In genomic region chr14:33933778-33934317, GRCm38 (mm10) we compare ENCODE assay signal across 9 mouse cellular contexts. TPM values are rescaled to one million over a fixed set of nuclear protein-coding genes. Genes with fewer than 3 reads are reported as not detected.
DNase-seq lines count a peak whose midpoint lies in the region; ATAC-seq and TF ChIP-seq lines count a peak whose summit lies in the region.
"Had no signal": no experiment of that assay in that cellular context is flagged by ENCODE, and none has a peak within 500 bp of the region (broad histone marks: within the 10 kb centered on the region; RNA-seq: fewer than 3 reads in every experiment).

No protein-coding gene starts in this region.

- no peaks in the 10 kb centered on the region for H3K9me3 ChIP-seq in ES-Bruce4 (replicated peaks; ENCODE audit: control insufficient read depth, insufficient read depth, low read length, poor library complexity, severe bottlenecking)
- no peaks in the 10 kb centered on the region for H3K9me3 ChIP-seq in hindbrain, embryonic 16.5 days (ENCODE audit: control insufficient read depth, low read length)
- H3K9me3 ChIP-seq in midbrain, postnatal 0 days (ENCODE audit: low read length): no peaks in the 10 kb centered on the region

- ATAC-seq in hindbrain, embryonic 16.5 days: 0 out of 2 replicates have a peak, but pooled peaks have one; percentile 25
- no peak for ATAC-seq in midbrain, postnatal 0 days (ENCODE audit: low FRiP score)
- ATAC-seq in megakaryocyte, adult 5-6 weeks (ENCODE audit: poor library complexity, severe bottlenecking): no peak

- H3K4me2 ChIP-seq in hindbrain, embryonic 16.5 days (ENCODE audit: low read length): no peak overlapping the region
- H3K4me2 ChIP-seq in midbrain, postnatal 0 days (ENCODE audit: low read depth, low read length, poor library complexity, severe bottlenecking): no peak overlapping the region

- TF ChIP-seq POLR2A in ES-Bruce4 (IDR thresholded peaks at IDR 0.05; ENCODE audit: insufficient read depth, low read length): no peak

- TF ChIP-seq EP300 in ES-Bruce4 (IDR thresholded peaks at IDR 0.05; ENCODE audit: insufficient read depth, low read depth, low read length): no peak

- no peaks in the 10 kb centered on the region for H3K4me1 ChIP-seq in ES-Bruce4 (ENCODE audit: control insufficient read depth, insufficient read depth, low read length)
- H3K4me1 ChIP-seq in hindbrain, embryonic 16.5 days (ENCODE audit: control insufficient read depth, insufficient read depth, low read depth, low read length): no peaks in the 10 kb centered on the region
- H3K4me1 ChIP-seq in midbrain, postnatal 0 days (ENCODE audit: insufficient read depth, low read length): no peaks in the 10 kb centered on the region

- DNase-seq in gastrocnemius, adult 2 months: peak; percentile 40
- DNase-seq in gastrocnemius, adult 8-10 months (ENCODE audit: low spot score in 2 of 2): no peak
- DNase-seq in cerebellum, postnatal 36 days: peak; percentile 49 to 59
- peak; percentile 52 to 63 for DNase-seq in left cerebral cortex, postnatal 10 days (ENCODE audit: extremely low spot score in 1 of 2, low spot score in 2 of 2)
- peak; percentile 62 for DNase-seq in midbrain, postnatal 0 days (ENCODE audit: low spot score)

- H3K9ac ChIP-seq in ES-Bruce4 (ENCODE audit: low read depth, poor library complexity, severe bottlenecking): no peak overlapping the region
- H3K9ac ChIP-seq in hindbrain, embryonic 16.5 days (ENCODE audit: low read depth, low read length): no peak overlapping the region
- H3K9ac ChIP-seq in midbrain, postnatal 0 days (replicated peaks; ENCODE audit: low read length, poor library complexity, severe bottlenecking): no peak overlapping the region

- WGBS in hindbrain, embryonic 16.5 days: 46% methylated on average over 5 of the region's 5 CpGs
- 42% methylated on average over 5 of the region's 5 CpGs for WGBS in midbrain, postnatal 0 days

- TF ChIP-seq CTCF in gastrocnemius, adult 2 months (IDR thresholded peaks at IDR 0.05): peak; percentile 60
- TF ChIP-seq CTCF in ES-Bruce4 (IDR thresholded peaks at IDR 0.05; ENCODE audit: low read depth, low read length): peak; percentile 67
- peak; percentile 79 for TF ChIP-seq CTCF in midbrain, postnatal 0 days (IDR thresholded peaks at IDR 0.05)

- intact Hi-C loops in gastrocnemius, adult 2 months (cut with DNase I): loop anchor here (2.0 to 5.0 kb wide), 2 partner anchors 239 to 262 kb away; no protein-coding TSS in a partner anchor
- intact Hi-C loops in left cerebral cortex, postnatal 10 days (cut with DNase I): loop anchor here (2.0 to 5.0 kb wide), 2 partner anchors 239 to 262 kb away; no protein-coding TSS in a partner anchor

- H3K27ac ChIP-seq in gastrocnemius, adult 2 months: no peak overlapping the region
- H3K27ac ChIP-seq in ES-Bruce4 (ENCODE audit: insufficient read depth, low read length): no peak overlapping the region
- H3K27ac ChIP-seq in hindbrain, embryonic 16.5 days (ENCODE audit: low read depth, low read length): no peak overlapping the region
- H3K27ac ChIP-seq in midbrain, postnatal 0 days (ENCODE audit: low read depth, low read length): no peak overlapping the region

- no peaks in the 10 kb centered on the region for H3K36me3 ChIP-seq in ES-Bruce4 (ENCODE audit: control insufficient read depth, insufficient read depth, low read length, poor library complexity, severe bottlenecking)
- H3K36me3 ChIP-seq in hindbrain, embryonic 16.5 days (ENCODE audit: control insufficient read depth, insufficient read depth, low read length): no peaks in the 10 kb centered on the region
- no peaks in the 10 kb centered on the region for H3K36me3 ChIP-seq in midbrain, postnatal 0 days (ENCODE audit: insufficient read depth, low read length)

- H3K27me3 ChIP-seq in ES-Bruce4 (ENCODE audit: control insufficient read depth, insufficient read depth, low read length, poor library complexity, severe bottlenecking): 0 out of 2 replicates have a peak, but pooled peaks cover 2% of the 10 kb centered on the region
- no peaks in the 10 kb centered on the region for H3K27me3 ChIP-seq in hindbrain, embryonic 16.5 days (replicated peaks; ENCODE audit: control insufficient read depth, insufficient read depth, low read length)
- no peaks in the 10 kb centered on the region for H3K27me3 ChIP-seq in midbrain, postnatal 0 days (ENCODE audit: insufficient read depth, low read length)

- H3K4me3 ChIP-seq in gastrocnemius, adult 2 months: no peak overlapping the region
- no peak overlapping the region for H3K4me3 ChIP-seq in ES-Bruce4 (ENCODE audit: low read depth, low read length)
- no peak overlapping the region for H3K4me3 ChIP-seq in hindbrain, embryonic 16.5 days (ENCODE audit: low read length)
- no peak overlapping the region for H3K4me3 ChIP-seq in midbrain, postnatal 0 days (ENCODE audit: low read depth, low read length)

RNA-seq across cellular contexts. Expression of gene Gdf2, which starts 7.0 kb away (rescaled TPM):
- total RNA-seq in gastrocnemius, adult 2 months (2021): not detected
- total RNA-seq in gastrocnemius, adult 8-10 months (2022): not detected
- polyA plus RNA-seq in ES-Bruce4 (2011; ENCODE audit: insufficient read depth, insufficient read length, low read depth, missing spikeins): not detected in 2 replicates
- 0.06 and 0.11 TPM in 2 replicates for polyA plus RNA-seq in hindbrain, embryonic 16.5 days (2015; fragmentation: Nextera tagmentation; extraction: Ambion mirVana)
- total RNA-seq in left cerebral cortex, postnatal 10 days (2021): not detected
- total RNA-seq in midbrain, postnatal 0 days (2014; rRNA removed): 0.09 and 0.11 TPM in 2 replicates
- polyA plus RNA-seq in midbrain, postnatal 0 days (2015; fragmentation: Nextera tagmentation; extraction: Ambion mirVana): not detected in 2 replicates
- not detected in 2 replicates for total RNA-seq in megakaryocyte, adult 5-6 weeks (2015)
- total RNA-seq in megakaryocyte, adult 5-6 weeks (2017): not detected in 2 replicates

RNA-seq across cellular contexts. Expression of gene Gdf10, which starts 10.5 kb away (rescaled TPM):
- 1 to 10 TPM; 1.1 to 1.9 TPM for total RNA-seq in gastrocnemius, adult 2 months (2021)
- 1 to 10 TPM in 2 of 4 experiments, under 1 TPM in 2; 0.39 to 1.3 (median 1.0) TPM for total RNA-seq in gastrocnemius, adult 8-10 months (2022)
- 0.17 TPM in 1 of 2 replicates, not detected in the other for polyA plus RNA-seq in ES-Bruce4 (2011; ENCODE audit: insufficient read depth, insufficient read length, low read depth, missing spikeins)
- 14.0 and 15.0 TPM in 2 replicates for polyA plus RNA-seq in hindbrain, embryonic 16.5 days (2015; fragmentation: Nextera tagmentation; extraction: Ambion mirVana)
- 1 to 10 TPM; 7.1 to 7.5 TPM for total RNA-seq in left cerebral cortex, postnatal 10 days (2021)
- total RNA-seq in midbrain, postnatal 0 days (2014; rRNA removed): 5.3 and 13.3 TPM in 2 replicates
- polyA plus RNA-seq in midbrain, postnatal 0 days (2015; fragmentation: Nextera tagmentation; extraction: Ambion mirVana): 3.2 and 3.7 TPM in 2 replicates
- not detected in 2 replicates for total RNA-seq in megakaryocyte, adult 5-6 weeks (2015)
- total RNA-seq in megakaryocyte, adult 5-6 weeks (2017): not detected in 2 replicates

RNA-seq across cellular contexts. Expression of gene Rbp3, which starts 20.0 kb away (rescaled TPM):
- not detected for total RNA-seq in gastrocnemius, adult 2 months (2021)
- not detected for total RNA-seq in gastrocnemius, adult 8-10 months (2022)
- polyA plus RNA-seq in ES-Bruce4 (2011; ENCODE audit: insufficient read depth, insufficient read length, low read depth, missing spikeins): not detected in 2 replicates
- 0.04 and 0.16 TPM in 2 replicates for polyA plus RNA-seq in hindbrain, embryonic 16.5 days (2015; fragmentation: Nextera tagmentation; extraction: Ambion mirVana)
- total RNA-seq in left cerebral cortex, postnatal 10 days (2021): under 1 TPM in 1 of 2 experiments, not detected in 1; 0.06 TPM
- 0.16 and 0.47 TPM in 2 replicates for total RNA-seq in midbrain, postnatal 0 days (2014; rRNA removed)
- polyA plus RNA-seq in midbrain, postnatal 0 days (2015; fragmentation: Nextera tagmentation; extraction: Ambion mirVana): 0.07 and 0.31 TPM in 2 replicates
- total RNA-seq in megakaryocyte, adult 5-6 weeks (2015): not detected in 2 replicates
- not detected in 2 replicates for total RNA-seq in megakaryocyte, adult 5-6 weeks (2017)
- polyA plus RNA-seq: gonadal fat pad, adult 2 months had no signal

RNA-seq across cellular contexts. Expression of gene Zfp488, which starts 44.7 kb away (rescaled TPM):
- not detected for total RNA-seq in gastrocnemius, adult 2 months (2021)
- under 1 TPM in 1 of 4 experiments, not detected in 3; 0.07 TPM for total RNA-seq in gastrocnemius, adult 8-10 months (2022)
- not detected in 2 replicates for polyA plus RNA-seq in ES-Bruce4 (2011; ENCODE audit: insufficient read depth, insufficient read length, low read depth, missing spikeins)
- 1.5 and 1.6 TPM in 2 replicates for polyA plus RNA-seq in hindbrain, embryonic 16.5 days (2015; fragmentation: Nextera tagmentation; extraction: Ambion mirVana)
- total RNA-seq in left cerebral cortex, postnatal 10 days (2021): 1 to 10 TPM; 3.4 to 5.0 TPM
- 4.7 and 4.9 TPM in 2 replicates for total RNA-seq in midbrain, postnatal 0 days (2014; rRNA removed)
- 0.80 and 0.98 TPM in 2 replicates for polyA plus RNA-seq in midbrain, postnatal 0 days (2015; fragmentation: Nextera tagmentation; extraction: Ambion mirVana)
- total RNA-seq in megakaryocyte, adult 5-6 weeks (2015): not detected in 2 replicates
- total RNA-seq in megakaryocyte, adult 5-6 weeks (2017): 0.08 TPM in 1 of 2 replicates, not detected in the other

Comparison
In these comparisons a context has a peak if more than half of its experiments do, and no peak if none do; other contexts are left out.
1. DNase-seq: peak in gastrocnemius, adult 2 months (single experiment), cerebellum, postnatal 36 days (2 of 2), left cerebral cortex, postnatal 10 days (2 of 2) and midbrain, postnatal 0 days (single experiment); none in gastrocnemius, adult 8-10 months (0 of 2).
2. Peak in every context shown above with its lines, with median percentiles within 50 percentile points of each other: CTCF ChIP-seq.